Mouse (Mus musculus): ENCODE data around the gene Hoxd10. TPM values are rescaled to one million over a fixed set of nuclear protein-coding genes. Genes with fewer than 3 reads are reported as not detected.

Gene Hoxd10
- total RNA-seq, 2 experiments from 2014 or later, result not detected

DNA sequence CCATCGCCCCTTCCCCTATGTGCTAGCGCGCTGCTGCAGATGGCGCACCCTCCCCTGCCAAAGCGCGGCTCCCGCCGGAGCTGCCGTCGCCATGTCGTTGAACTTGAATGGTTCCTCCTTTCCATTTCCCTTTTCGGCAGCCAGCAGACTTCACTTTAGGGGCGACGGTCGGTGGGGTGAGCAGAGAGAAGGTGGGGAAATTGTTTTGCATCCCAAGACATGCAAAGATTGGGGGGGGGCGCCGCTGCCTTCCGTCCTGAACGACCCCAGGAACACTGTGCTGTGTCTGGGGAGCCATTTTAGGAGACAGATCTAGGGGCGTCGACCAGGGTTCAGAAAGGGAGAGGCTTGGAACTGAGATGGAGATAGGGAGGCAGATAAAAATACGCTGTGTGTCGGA, 11.7 kb upstream of the Hoxd10 start:
- no peak for DNase-seq (ENCODE audit: low spot score in 2 of 2)
- no peak for TF ChIP-seq CTCF (conservative IDR thresholded peaks at IDR 0.05)
- no peak overlapping the region for H3K27ac ChIP-seq
- H3K4me3 ChIP-seq, result no peak overlapping the region

GRCm38 (mm10) chr2:74680561-74681398, 10.9 kb upstream of the Hoxd10 start:
- Histone ChIP-seq H3K27ac (no peak overlapping the region), H3K4me3 (no peak overlapping the region)
- DNase-seq (ENCODE audit: low spot score in 2 of 2), result no peak
- TF ChIP-seq CTCF (conservative IDR thresholded peaks at IDR 0.05), result no peak

DNA sequence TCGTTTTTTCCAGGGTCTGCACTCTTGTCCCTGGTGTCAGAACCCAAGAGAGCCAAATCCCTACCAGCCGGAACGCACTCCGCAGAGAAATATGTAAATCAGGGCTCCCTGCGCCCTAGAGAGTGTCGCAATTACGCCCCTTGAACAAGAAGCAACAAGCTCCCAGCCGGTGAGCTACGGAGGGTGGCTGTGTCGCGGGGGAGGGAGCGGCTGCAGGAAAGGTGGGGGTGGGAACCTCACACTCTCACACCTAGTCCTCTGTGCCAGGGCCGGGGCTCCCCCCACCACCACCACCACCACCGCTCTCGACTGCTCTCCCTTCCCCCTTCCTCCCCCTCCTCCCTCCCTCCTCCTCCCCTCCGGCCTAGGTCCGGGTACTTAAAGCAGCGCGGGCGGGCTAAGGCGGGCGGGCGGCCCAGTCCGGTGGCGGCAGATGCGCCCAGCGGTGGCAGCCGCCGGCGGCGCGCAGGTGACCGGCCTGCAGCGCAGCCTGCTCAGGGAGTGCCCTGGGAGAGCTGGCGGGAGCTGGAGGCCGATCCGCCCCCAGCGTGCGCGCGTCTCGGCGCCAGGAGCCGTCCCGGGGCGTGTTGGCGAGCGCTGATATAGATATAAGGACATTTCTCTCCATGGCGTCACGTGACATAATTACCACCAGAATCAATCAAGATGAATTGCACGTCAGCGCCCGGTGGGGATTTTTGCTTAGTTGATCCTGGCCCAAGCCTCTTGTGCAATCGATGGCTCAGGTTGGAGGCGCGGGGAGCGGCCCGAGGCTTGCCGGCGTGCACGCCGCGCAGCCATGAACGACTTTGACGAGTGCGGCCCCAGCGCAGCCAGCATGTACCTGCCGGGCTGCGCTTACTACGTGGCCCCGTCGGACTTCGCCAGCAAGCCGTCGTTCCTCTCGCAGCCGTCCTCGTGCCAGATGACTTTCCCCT, 9.9 kb upstream of the Hoxd10 start:
- Histone ChIP-seq H3K4me3 (no peak overlapping the region), H3K27ac (no peak overlapping the region)
- DNase-seq (ENCODE audit: low spot score in 2 of 2), result no peak
- TF ChIP-seq CTCF (conservative IDR thresholded peaks at IDR 0.05), result no peak

DNA sequence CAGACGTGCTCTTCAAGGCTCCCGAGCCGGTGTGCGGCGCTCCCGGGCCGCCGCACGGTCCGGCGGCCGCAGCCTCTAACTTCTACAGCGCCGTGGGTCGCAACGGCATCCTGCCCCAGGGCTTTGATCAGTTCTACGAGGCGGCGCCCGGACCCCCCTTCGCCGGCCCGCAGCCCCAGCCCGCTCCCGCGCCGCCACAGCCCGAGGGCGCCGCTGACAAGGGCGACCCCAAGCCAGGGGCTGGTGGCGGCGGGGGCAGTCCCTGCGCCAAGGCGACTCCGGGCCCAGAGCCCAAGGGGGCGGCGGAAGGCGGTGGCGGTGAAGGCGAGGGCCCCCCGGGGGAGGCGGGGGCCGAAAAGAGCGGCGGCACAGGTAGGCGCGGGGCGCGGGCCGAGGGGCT, 8.9 kb upstream of the Hoxd10 start:
- DNase-seq (ENCODE audit: low spot score in 2 of 2), result no peak
- Histone ChIP-seq H3K4me3 (no peak overlapping the region), H3K27ac (no peak overlapping the region)
- TF ChIP-seq CTCF (conservative IDR thresholded peaks at IDR 0.05), result no peak

DNA sequence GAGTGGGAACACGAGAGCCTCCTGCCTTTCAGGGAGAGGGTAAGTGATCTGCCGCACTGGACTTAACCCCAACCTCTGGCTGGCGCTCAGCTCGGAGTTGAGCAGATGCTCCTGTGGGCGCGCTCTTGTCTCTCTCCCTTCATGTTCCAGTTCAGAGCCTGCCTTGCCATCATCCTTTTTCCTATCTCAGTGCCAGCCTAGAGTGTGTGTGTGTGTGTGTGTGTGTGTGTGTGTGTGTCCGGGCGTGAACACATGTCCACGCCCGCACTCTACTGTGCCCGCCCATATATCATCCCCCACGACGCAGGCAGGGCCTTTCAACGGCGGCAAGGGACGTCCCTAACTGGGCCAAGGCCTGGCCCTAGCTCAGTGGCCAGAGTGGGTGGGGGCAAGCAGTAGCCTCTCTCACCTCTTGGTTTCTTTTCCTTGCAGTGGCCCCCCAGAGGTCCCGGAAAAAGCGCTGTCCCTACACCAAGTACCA, 8.2 kb upstream of the Hoxd10 start:
- TF ChIP-seq CTCF (conservative IDR thresholded peaks at IDR 0.05), result no peak
- no peak for DNase-seq (ENCODE audit: low spot score in 2 of 2)
- Histone ChIP-seq H3K27ac (no peak overlapping the region), H3K4me3 (no peak overlapping the region)

GRCm38 (mm10) chr2:74684106-74684505, 7.6 kb upstream of the Hoxd10 start:
- no peak overlapping the region for H3K4me3 ChIP-seq
- no peak for TF ChIP-seq CTCF (conservative IDR thresholded peaks at IDR 0.05)

DNA sequence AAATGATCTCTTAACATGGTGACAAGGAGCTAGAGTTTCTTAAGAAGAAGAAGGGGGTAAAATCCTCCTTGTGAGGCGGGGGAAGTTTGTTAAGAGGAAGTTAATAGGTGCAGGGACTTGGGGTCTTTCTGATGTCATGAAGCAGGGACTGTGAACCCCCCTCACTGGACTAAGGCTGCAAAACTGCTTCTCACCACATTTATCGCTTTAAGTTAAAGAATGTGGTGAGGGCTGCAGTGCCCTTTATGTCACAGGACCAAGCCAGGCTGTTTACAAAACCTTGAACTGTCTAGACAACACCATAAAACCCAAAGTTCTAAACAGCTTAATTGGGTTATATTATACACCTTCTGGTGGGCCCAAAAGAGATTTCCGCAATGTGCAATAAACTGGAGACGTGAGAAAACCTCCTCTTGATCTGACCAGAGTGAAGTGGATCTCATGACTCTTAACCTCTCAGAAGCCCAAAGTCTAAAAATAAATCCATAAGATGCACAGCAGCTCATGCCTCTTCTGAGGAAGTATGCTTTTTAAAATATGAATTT, 6.6 kb upstream of the Hoxd10 start:
- TF ChIP-seq CTCF (conservative IDR thresholded peaks at IDR 0.05), result no peak
- H3K27ac ChIP-seq, result no peak overlapping the region
- no peak overlapping the region for H3K4me3 ChIP-seq
- no peak for DNase-seq (ENCODE audit: low spot score in 2 of 2)

More at GRCm38 (mm10) chr2:74684106-74684505, 7.6 kb upstream of the Hoxd10 start:
- DNase-seq (ENCODE audit: low spot score in 2 of 2), result no peak
- no peak overlapping the region for H3K27ac ChIP-seq

DNA sequence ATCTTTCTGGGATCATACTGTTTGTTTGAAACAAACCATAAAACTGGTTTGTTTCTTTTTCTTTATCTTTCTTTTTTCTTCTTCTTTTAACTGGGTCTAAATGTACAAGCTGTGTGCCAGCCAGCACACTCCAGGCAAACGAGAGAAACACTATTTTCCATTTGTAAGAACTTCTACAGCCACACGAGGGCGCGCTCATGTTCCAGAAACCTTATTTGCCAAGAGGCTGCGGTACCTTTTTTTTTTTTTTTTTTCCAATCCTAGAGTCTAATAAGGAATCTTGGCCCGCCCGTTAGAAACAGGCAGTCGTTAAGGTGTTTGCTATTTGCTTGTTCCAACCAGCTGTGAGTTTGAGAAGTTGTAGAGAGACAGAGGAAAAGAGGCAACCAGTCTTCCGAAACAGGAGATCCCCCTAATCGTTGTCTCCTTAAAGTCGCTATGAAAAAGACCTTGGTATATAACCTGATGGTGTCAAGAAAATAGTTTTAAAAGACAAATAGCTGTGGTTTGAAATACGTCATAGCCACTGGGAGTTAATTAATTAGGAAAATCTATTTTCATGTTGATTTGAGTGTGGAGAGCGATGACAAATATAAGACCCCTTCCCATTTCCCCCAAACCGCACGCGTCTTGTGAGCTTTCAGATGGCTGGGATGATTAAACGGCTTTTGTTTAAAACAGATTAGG, 5.3 kb upstream of the Hoxd10 start:
- Histone ChIP-seq H3K27ac (no peak overlapping the region), H3K4me3 (no peak overlapping the region)
- peak in 1 of 2 experiments; percentile 44 for DNase-seq (ENCODE audit: low spot score in 2 of 2)
- peak; percentile 76 for TF ChIP-seq CTCF (conservative IDR thresholded peaks at IDR 0.05)

- no peak for DNase-seq (ENCODE audit: low spot score in 2 of 2)
- H3K27ac ChIP-seq, result no peak overlapping the region
- TF ChIP-seq CTCF (conservative IDR thresholded peaks at IDR 0.05), result no peak
- no peak overlapping the region for H3K4me3 ChIP-seq
These were observed 4.6 kb upstream of the Hoxd10 start for GRCm38 (mm10) chr2:74686988-74687697.

- Histone ChIP-seq H3K27ac (no peak overlapping the region), H3K4me3 (no peak overlapping the region)
- no peak for DNase-seq (ENCODE audit: low spot score in 2 of 2)
- no peak for TF ChIP-seq CTCF (conservative IDR thresholded peaks at IDR 0.05)
These were observed 3.8 kb upstream of the Hoxd10 start for GRCm38 (mm10) chr2:74687698-74688555.

All from layer of hippocampus, adult 2 months (tissue).